Mouse (Mus musculus): Measurements from ENCODE around the gene Zfp867. TPM values are rescaled to one million over a fixed set of nuclear protein-coding genes. Genes with fewer than 3 reads are reported as not detected.

Gene Zfp867
- polyA plus RNA-seq, 1 experiment from 2014 or later, result 8.8 TPM

- WGBS, result under 1% methylated on average over 21 of the region's 21 CpGs
- H3K36me3 ChIP-seq, result peaks cover 62% of the 10 kb centered on the region
Measured at GRCm38 (mm10) chr11:59505351-59505838, 33.1 kb upstream of the Zfp867 start.

GRCm38 (mm10) chr11:59501978-59502700, 29.9 kb upstream of the Zfp867 start:
- no peak overlapping the region for H3K4me3 ChIP-seq (replicated peaks)
- H3K9ac ChIP-seq (replicated peaks), result no peak overlapping the region
- no peaks in the 10 kb centered on the region for H3K9me3 ChIP-seq
- H3K27me3 ChIP-seq, result no peaks in the 10 kb centered on the region
- H3K36me3 ChIP-seq, result peaks cover 73% of the 10 kb centered on the region
- no peak overlapping the region for H3K27ac ChIP-seq
- peaks cover 12% of the 10 kb centered on the region for H3K4me1 ChIP-seq (replicated peaks)
- 94% methylated on average over 5 of the region's 5 CpGs for WGBS
- no peak overlapping the region for H3K4me2 ChIP-seq
- no peak for ATAC-seq (ENCODE audit: insufficient number of reproducible peaks, insufficient read depth, low FRiP score, low TSS enrichment, low read depth)

More at GRCm38 (mm10) chr11:59505351-59505838, 33.1 kb upstream of the Zfp867 start:
- Histone ChIP-seq H3K9ac (replicated peaks) (peak overlapping the region; percentile 90), H3K4me3 (replicated peaks) (peak overlapping the region; percentile 86), H3K27ac (peak overlapping the region; percentile 97), H3K4me2 (peak overlapping the region; percentile 81), H3K4me1 (replicated peaks) (peaks cover 20% of the 10 kb centered on the region), H3K9me3 (no peaks in the 10 kb centered on the region), H3K27me3 (no peaks in the 10 kb centered on the region)
- ATAC-seq (ENCODE audit: insufficient number of reproducible peaks, insufficient read depth, low FRiP score, low TSS enrichment, low read depth), result peak; percentile 46; the same call in 1 of the 2 replicates

- peaks cover 100% of the 10 kb centered on the region for H3K36me3 ChIP-seq
Measured at GRCm38 (mm10) chr11:59497747-59498146, 25.5 kb upstream of the Zfp867 start.

GRCm38 (mm10) chr11:59496672-59497310, 24.5 kb upstream of the Zfp867 start:
- H3K4me3 ChIP-seq (replicated peaks), result no peak overlapping the region
- H3K36me3 ChIP-seq, result peaks cover 100% of the 10 kb centered on the region
- H3K4me2 ChIP-seq, result no peak overlapping the region
- no peak overlapping the region for H3K27ac ChIP-seq
- H3K27me3 ChIP-seq, result no peaks in the 10 kb centered on the region
- no peaks in the 10 kb centered on the region for H3K4me1 ChIP-seq (replicated peaks)
- no peaks in the 10 kb centered on the region for H3K9me3 ChIP-seq
- no peak overlapping the region for H3K9ac ChIP-seq (replicated peaks)
- no peak for ATAC-seq (ENCODE audit: insufficient number of reproducible peaks, insufficient read depth, low FRiP score, low TSS enrichment, low read depth)
- 92% methylated on average over 6 of the region's 6 CpGs for WGBS

More at GRCm38 (mm10) chr11:59497747-59498146, 25.5 kb upstream of the Zfp867 start:
- Histone ChIP-seq H3K27me3 (no peaks in the 10 kb centered on the region), H3K9me3 (no peaks in the 10 kb centered on the region), H3K4me2 (no peak overlapping the region), H3K4me3 (replicated peaks) (no peak overlapping the region), H3K9ac (replicated peaks) (no peak overlapping the region), H3K27ac (no peak overlapping the region), H3K4me1 (replicated peaks) (no peaks in the 10 kb centered on the region)
- 92% methylated on average over 7 of the region's 7 CpGs for WGBS
- ATAC-seq (ENCODE audit: insufficient number of reproducible peaks, insufficient read depth, low FRiP score, low TSS enrichment, low read depth), result no peak

GRCm38 (mm10) chr11:59486222-59486621, 13.9 kb upstream of the Zfp867 start:
- Histone ChIP-seq H3K9ac (replicated peaks) (no peak overlapping the region), H3K4me2 (no peak overlapping the region), H3K9me3 (no peaks in the 10 kb centered on the region), H3K36me3 (peaks cover 63% of the 10 kb centered on the region), H3K27ac (no peak overlapping the region), H3K27me3 (no peaks in the 10 kb centered on the region), H3K4me1 (replicated peaks) (no peaks in the 10 kb centered on the region), H3K4me3 (replicated peaks) (no peak overlapping the region)
- no peak for ATAC-seq (ENCODE audit: insufficient number of reproducible peaks, insufficient read depth, low FRiP score, low TSS enrichment, low read depth)
- 85% methylated on average over 8 of the region's 8 CpGs for WGBS

- Histone ChIP-seq H3K4me1 (replicated peaks) (no peaks in the 10 kb centered on the region), H3K9me3 (no peaks in the 10 kb centered on the region), H3K4me3 (replicated peaks) (no peak overlapping the region), H3K36me3 (peaks cover 57% of the 10 kb centered on the region), H3K9ac (replicated peaks) (no peak overlapping the region), H3K27ac (no peak overlapping the region), H3K4me2 (no peak overlapping the region), H3K27me3 (no peaks in the 10 kb centered on the region)
- no peak for ATAC-seq (ENCODE audit: insufficient number of reproducible peaks, insufficient read depth, low FRiP score, low TSS enrichment, low read depth)
- WGBS, result 62% methylated on average over 2 of the region's 2 CpGs
Measured at GRCm38 (mm10) chr11:59485641-59486040, 13.4 kb upstream of the Zfp867 start.

- Histone ChIP-seq H3K27ac (no peak overlapping the region), H3K4me3 (replicated peaks) (no peak overlapping the region), H3K36me3 (peaks cover 34% of the 10 kb centered on the region), H3K4me2 (no peak overlapping the region), H3K4me1 (replicated peaks) (no peaks in the 10 kb centered on the region), H3K9ac (replicated peaks) (no peak overlapping the region), H3K9me3 (no peaks in the 10 kb centered on the region), H3K27me3 (peaks cover 3% of the 10 kb centered on the region; the same call in 1 of the 2 replicates)
- no peak for ATAC-seq (ENCODE audit: insufficient number of reproducible peaks, insufficient read depth, low FRiP score, low TSS enrichment, low read depth)
- 5% methylated on average over 2 of the region's 2 CpGs for whole genome bisulfite sequencing
Measured at GRCm38 (mm10) chr11:59483212-59483611, 10.9 kb upstream of the Zfp867 start.

GRCm38 (mm10) chr11:59477240-59477639, 5.0 kb upstream of the Zfp867 start:
- H3K9me3 ChIP-seq, result no peaks in the 10 kb centered on the region

GRCm38 (mm10) chr11:59471413-59472325, 605 bp downstream of the Zfp867 start:
- WGBS, result 5% methylated on average over 37 of the region's 37 CpGs
- Histone ChIP-seq H3K4me2 (peak overlapping the region; percentile 76), H3K9me3 (no peaks in the 10 kb centered on the region; the same call in 1 of the 2 replicates), H3K9ac (replicated peaks) (peak overlapping the region; percentile 93), H3K27ac (peak overlapping the region; percentile 83), H3K4me3 (replicated peaks) (peak overlapping the region; percentile 78), H3K4me1 (replicated peaks) (peaks cover 8% of the 10 kb centered on the region), H3K36me3 (peaks cover 5% of the 10 kb centered on the region; the same call in 1 of the 2 replicates), H3K27me3 (peaks cover 8% of the 10 kb centered on the region; the same call in 1 of the 2 replicates)
- ATAC-seq (ENCODE audit: insufficient number of reproducible peaks, insufficient read depth, low FRiP score, low TSS enrichment, low read depth), result peak; percentile 67; the same call in 1 of the 2 replicates

More at GRCm38 (mm10) chr11:59477240-59477639, 5.0 kb upstream of the Zfp867 start:
- ATAC-seq (ENCODE audit: insufficient number of reproducible peaks, insufficient read depth, low FRiP score, low TSS enrichment, low read depth), result no peak
- peaks cover 12% of the 10 kb centered on the region; the same call in 1 of the 2 replicates for H3K27me3 ChIP-seq
- 66% methylated on average over 6 of the region's 6 CpGs for WGBS
- H3K36me3 ChIP-seq, result no peaks in the 10 kb centered on the region
- no peak overlapping the region for H3K9ac ChIP-seq (replicated peaks)
- no peaks in the 10 kb centered on the region for H3K4me1 ChIP-seq (replicated peaks)
- no peak overlapping the region for H3K27ac ChIP-seq
- no peak overlapping the region for H3K4me2 ChIP-seq
- no peak overlapping the region for H3K4me3 ChIP-seq (replicated peaks)

GRCm38 (mm10) chr11:59460459-59460858, 11.8 kb downstream of the Zfp867 start:
- no peak for ATAC-seq (ENCODE audit: insufficient number of reproducible peaks, insufficient read depth, low FRiP score, low TSS enrichment, low read depth)
- peaks cover 86% of the 10 kb centered on the region for H3K36me3 ChIP-seq
- H3K27me3 ChIP-seq, result no peaks in the 10 kb centered on the region
- H3K9me3 ChIP-seq, result peaks cover 31% of the 10 kb centered on the region
- 97% methylated on average over 2 of the region's 2 CpGs for WGBS
- H3K4me1 ChIP-seq (replicated peaks), result peaks cover 2% of the 10 kb centered on the region; the same call in 1 of the 2 replicates
- no peak overlapping the region for H3K27ac ChIP-seq
- H3K9ac ChIP-seq (replicated peaks), result no peak overlapping the region
- H3K4me3 ChIP-seq (replicated peaks), result no peak overlapping the region
- no peak overlapping the region for H3K4me2 ChIP-seq

Data from limb, embryonic 12.5 days (tissue).